Mouse (Mus musculus) skeletal muscle tissue, adult 2 months (tissue): ENCODE measurements around the gene Zfp248.

Experiments used
- DNase-seq: peaks from one replicate; pipeline ENCODE4 v3.0.0-alpha.2; 2012; ENCODE audit warnings: low read depth, low spot score

The Zfp248 gene

DNA sequence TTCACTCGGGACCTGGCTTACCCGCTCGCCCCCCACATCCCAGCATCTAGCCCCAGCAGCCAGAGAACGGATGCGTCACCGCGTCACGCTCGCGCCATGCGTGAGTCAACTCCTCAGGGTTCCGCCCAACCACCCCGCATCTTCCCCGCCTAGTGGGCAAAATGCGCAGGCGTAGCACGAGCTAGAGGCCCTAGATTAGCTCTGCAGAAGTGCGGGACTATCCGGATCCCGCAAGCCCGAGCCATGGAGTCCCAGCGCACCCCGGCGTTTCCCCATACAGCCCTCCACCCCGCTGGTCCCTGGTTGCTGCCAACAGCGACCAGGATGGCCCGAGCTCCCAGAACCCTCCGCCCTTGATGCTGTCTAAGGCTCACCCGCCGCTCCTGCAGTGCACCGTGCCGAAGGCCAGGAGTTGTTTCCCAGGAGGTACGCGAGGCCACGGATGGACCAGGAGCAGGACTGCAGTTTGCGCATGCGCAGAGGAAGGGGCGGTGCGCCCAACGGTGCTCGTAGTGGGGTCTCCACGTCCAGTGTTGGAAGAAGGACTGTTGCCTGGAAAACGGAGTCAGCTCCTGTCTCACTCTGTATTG lies at the start of gene Zfp248:
Gene Zfp248 (minus strand): TSS at position 487 of the 590 bp plus-strand sequence.
- peak; percentile 72 for DNase-seq

DNA sequence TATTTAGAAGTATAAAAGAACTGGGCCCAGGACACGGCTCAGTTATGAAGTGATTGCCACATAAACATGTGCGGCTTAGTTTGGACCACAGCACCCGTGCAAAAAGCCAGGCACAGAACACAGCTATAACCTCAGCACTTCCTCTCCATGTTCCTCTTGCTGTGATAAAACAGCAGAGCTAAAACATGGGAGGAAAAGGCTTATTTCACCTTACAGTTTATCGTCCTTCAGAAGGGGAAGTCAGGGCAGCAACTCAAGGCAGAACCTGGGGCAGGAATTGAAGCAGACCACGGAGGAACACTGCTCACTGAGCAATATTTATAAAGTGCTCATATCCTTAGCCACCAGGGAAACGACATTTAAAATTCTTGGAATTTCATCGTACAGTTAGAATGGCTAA lies 43.7 kb upstream of the Zfp248 start:
- DNase-seq, result no peak

DNA sequence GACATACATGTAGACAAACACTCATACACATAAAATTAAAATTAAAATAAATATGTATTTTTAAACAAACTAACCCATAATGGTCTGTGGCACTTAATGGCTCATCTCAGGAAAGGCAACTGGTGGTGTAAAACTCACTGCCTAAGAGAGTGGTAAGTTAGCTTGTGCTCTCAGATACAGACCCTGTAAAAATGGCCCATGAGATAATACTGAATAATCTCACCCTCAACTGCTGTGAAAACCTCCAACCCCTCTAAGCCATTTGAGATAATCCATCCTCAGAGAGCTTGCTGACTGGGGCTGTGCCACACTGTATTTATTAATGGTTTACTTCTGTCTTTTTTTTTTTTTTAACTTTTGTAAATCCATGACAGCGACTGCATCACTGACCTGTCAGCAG lies 26.8 kb upstream of the Zfp248 start:
- no peak for DNase-seq

DNA sequence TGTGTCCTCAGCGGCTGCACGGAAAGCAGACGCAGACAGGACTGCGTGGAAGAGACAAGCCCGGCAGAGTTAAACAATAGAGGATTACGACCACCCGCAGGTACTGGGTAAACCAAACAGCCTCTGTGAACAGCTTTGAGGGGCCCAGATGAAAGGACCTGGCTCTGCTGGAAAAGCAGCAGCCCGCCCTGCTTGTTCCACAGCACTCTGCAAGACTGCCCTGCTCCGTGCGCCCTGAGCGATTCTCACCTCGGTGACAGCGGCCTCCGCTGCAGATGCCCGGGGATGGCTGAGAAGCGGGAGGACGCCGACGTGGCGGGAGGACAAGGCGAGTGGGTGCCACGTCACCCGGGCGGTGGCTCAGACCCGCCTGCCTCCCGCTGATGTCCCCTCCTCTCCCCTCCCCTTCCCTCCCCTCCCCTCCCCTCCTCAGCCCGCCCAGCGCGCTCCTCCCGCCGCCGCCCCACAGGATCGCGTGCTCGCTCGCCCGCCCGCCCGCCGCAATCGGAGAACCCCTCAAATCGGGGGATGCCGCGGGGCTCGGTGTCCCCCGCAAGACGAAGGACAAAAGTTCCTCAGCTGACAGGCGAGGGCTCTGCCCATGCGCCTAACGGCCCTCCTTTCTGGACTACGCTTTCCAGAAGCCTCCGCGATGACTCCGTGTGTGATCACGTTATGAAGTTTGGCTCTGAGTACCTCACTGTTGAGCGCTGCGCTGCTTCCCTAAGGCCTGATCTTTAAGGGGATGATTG lies 23.8 kb upstream of the Zfp248 start, which contains the start of gene Zfp9:
Gene Zfp9 (minus strand): TSS at position 364 of the 752 bp plus-strand sequence.
- peak; percentile 75 for DNase-seq

DNA sequence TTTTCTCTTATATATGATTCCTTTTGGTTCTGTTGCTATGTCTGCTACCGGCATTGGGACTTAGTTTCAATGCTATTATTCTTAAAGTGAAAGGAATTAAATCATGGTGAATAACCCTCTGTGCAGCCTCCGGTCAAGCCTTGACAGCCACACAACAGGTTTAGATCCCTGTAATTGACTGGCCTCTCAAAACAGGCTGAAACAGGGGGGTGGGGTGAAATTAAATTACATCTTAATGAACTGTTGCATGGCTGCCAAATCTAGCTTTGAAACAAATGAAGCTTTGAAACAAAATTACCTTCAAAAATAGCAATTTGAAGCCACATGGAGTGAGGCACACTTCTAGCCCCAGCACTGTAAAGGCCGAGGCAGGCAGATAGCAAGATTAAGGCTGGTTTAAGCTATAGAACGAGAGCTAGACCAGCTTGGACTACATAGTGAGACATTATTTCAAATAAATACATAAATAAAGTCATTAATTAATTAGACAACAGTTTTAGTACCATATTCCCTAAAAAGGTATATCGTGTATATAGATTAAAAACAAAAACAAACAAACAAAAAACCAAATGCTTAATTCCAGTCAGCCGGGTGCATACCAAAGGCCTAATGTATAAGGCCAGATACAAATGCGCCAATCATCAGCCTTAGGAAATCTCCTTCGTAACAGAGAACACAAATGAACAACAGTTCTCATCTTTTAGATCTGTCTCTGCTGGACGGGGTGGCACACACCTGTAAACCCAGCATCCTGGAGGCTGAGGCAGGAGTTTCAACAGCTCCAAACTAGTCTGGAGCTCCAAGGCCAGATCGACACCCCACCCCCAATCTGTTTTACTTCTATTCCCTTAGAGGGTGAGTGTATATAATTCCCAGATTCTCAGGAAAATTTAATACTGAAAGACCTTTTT lies 22.8 kb upstream of the Zfp248 start:
- no peak for DNase-seq

DNA sequence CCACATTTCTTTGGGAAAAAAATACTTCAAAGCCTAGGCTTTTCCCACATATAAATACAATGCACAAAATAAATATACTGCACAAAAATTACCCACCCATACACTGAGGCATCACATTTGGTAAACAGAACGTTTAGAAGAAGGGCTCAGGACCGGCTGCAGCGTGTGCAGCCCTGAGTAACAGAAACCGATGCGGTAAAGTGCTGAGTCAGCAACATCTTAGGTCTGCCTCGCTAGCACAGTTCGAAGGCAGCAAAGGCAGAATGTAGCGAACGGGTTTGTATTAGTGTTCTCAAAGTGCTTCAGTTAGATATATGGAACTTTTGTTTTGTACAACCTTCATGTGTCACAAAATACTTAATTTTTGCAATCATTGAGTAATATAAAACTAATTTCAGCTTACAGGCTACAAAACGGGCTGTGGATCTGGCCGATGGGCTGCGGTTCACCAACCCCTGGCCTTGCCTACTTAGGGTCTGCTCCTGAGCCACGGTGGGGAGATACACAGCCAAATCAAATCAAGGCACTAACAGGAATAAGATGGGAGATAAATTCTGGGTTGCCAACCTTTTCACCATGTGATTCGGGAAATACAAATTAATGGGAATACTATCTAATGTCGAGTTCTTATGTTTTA lies 6.9 kb upstream of the Zfp248 start:
- no peak for DNase-seq

DNA sequence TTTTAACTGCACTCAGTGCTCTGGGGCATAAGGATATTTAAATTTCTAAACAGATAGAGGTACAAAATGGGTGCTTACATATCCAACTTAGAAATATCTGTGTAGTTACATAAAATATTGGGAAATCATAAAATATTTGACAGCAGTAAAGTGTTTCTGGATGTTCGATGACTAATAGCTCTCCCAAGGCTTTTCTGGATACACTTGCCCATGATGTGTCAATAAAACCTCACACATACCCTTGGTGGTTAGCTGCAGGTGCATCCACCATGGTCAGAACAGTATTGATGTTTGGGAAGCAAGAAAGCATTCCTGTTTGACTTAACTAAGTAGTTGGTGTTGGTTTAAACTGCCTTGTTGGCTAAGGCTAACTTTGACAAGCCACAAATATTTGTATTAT lies 2.4 kb upstream of the Zfp248 start:
- DNase-seq, result no peak

DNA sequence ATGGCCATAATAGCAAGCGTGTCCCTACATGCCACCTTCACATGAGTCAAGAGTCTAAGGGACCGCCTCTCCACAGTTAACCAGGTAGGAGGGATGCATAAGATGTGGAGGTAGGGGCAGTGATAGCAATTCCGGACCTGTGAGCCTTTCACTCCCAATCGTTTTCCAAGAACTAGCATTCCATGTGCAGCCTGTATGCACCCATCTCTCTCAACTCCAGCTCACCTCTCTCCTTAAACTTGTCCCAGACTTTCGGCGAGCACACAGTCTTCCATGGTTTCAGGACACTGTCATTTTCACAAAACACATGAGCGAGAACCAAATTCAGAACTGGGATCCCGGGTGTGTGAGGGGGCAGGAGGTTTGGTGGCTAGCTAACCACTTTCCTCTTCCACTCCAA lies 876 bp downstream of the Zfp248 start:
- no peak for DNase-seq

DNA sequence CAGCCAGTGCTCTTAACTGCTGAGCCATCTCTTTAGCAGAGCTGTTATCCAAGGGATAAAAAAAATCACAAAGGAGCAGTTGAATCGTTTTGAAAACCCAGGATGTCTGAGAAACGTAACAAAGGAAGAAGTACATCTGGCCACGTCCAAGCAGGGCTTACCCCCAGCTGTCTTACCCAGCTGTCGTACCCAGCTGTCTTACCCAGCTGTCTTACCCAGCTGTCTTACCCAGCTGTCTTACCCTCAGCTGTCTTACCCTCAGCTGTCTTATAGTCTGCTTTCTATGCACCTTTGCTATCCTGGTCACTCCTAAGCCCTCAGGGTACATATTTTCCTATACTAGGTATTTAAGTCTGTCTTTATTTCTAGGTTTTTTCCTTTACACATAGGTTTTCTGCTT lies 23.8 kb downstream of the Zfp248 start:
- DNase-seq, result no peak

DNA sequence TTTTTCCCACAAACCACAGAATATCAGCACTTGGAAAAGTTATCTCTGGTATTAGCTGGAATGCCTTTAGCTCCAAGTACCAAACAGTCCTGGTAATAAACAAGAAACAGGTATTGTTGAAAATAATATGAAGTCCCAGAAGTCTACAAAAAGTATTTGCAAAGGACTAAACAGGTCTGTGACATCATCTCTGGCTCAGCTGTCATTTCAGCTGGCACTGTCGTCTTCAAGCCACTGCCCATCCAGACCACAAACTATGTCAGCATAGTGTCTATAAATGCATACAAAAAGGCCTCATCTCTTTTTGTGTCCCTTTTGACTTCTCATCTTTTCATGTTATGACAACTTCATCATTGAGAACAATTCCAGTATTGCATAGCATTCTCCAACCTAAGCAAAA lies 28.7 kb downstream of the Zfp248 start:
- DNase-seq, result no peak

DNA sequence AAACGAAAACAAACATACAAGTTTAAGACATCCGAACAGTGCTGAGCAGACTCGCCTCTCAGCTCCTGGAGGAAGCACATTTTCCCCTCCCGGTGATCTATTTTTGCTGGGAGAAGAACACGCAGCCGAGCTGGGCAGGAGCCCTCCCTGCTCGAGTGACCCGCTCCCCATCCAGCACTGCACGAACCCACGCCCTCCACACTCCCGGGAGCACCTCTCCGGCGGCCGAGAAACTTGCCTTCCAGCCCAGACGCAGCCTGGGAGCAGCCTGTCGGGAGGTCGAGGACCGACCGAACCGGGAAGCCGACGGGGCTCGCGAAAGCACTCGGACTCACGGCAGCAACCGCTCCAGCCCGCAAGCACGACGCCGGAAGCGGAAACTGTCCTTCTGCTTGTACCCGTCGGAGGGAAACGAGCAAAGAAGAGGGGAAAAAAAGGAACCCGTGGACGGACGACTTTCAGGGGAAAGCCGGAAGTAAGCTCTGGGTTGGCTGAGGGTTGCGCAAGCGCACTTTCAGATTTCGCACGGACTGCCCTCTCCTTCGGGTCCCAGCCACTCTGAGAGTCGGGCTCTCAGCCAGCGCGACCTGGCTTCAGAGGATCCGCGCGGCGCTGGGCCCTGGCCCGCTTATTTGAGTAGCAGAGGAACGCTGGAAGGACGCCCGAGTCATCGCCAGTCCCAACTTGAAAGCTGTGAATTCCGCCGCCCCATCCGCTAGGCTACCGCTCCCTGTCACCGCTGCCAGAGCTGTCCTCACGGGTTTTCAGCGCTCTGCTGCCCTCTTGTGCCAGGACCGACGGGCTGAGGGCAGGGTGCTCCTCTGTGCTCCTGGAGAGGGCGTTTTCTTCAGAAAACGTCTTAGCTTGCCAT lies 36.0 kb downstream of the Zfp248 start, which contains the start of gene Bms1:
Gene Bms1 (minus strand): TSS at position 425 of the 871 bp plus-strand sequence.
- DNase-seq, result peak; percentile 97

DNA sequence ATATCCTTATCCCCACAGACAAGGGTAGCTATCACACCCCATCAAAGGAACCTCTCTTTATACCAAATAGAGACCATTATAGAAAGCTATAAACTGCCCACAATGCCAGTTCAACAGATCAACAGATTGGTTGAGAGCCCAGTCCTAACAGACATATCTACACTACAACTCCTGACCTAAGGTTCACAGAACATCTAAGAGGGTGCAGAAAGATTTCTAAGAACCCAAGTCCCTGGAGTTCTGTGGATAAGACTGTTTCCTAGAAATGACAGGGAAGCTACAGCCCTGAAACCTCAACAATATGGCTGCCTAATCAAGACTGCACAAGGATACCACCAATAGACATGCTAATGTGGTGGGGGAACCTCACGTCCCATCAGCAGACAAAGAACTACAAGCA lies 44.9 kb downstream of the Zfp248 start:
- DNase-seq, result no peak

DNA sequence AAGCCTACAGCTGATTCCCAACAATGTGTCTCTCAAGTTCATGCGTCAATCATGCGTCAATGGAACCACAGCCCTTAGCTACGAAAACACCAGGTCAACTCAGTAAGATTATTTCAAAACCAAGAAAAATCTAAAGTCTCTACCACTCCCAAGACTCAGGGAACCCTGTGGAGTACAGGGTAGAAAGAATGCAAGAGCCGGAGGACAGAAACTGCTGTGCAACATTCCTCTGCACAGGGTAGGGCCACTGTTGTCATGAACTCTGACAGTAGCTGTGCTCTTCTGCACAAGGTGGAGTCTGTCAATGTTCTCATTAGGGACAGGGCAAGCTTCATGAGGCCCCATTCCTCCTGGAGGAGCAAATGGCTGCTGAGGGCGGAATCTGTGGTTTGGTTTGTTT lies 46.8 kb downstream of the Zfp248 start:
- no peak for DNase-seq

DNA sequence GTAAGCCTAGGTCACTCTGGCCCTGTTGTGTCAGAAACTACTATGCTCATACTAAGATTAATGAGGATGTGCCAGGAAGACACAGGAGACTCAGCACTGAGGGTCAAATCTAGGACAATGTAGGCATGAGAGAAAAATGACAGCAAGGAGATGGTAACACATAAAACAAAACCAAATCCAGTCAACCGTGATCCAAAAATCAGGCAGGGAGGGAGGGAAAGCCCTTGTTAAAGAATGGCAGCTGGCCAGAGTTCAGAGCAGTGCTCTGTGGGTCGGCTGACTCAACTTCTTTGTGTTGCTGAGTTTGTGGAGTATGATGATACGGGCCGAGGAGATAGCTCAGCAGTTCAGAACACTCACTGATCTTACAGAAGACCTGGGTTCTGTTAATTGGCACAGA lies 48.9 kb downstream of the Zfp248 start:
- no peak for DNase-seq

DNA sequence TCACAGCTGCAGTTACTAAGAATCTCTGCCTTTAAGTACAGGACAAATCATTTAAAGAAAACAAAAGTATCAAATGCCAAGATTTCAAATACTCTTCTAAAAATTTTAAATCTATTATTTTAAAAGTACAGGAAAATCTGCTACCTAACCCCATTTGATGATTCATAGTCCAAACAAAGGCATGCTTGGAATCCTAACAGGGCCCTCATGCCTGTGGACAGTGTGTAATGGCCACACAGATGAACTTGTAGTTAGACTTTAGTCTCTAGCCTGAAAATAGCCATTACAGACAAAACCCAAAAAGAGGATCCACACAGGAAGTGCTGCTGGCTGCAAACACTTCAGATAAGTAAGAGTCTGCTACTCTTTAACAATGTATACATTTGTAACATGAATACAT lies 64.6 kb downstream of the Zfp248 start:
- DNase-seq, result no peak

DNA sequence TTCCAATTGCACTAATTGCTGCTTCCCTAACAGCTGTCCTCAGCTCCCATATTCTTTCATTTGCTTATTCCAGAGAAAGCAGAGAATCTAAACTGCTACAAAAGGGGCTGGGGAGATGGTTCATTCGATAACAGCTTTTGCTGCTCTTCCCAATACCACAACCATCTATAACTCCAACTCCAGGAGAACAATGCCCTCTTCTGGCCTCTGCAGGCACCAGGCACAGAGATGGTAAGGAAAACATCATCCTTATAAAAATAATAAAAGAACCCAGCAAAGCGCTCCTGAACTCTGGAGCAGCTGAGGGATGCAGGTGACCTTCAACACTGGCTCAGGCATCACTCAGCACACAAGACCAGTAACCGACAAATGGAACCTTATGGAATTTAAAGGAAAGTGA lies 69.4 kb downstream of the Zfp248 start:
- DNase-seq, result no peak

DNA sequence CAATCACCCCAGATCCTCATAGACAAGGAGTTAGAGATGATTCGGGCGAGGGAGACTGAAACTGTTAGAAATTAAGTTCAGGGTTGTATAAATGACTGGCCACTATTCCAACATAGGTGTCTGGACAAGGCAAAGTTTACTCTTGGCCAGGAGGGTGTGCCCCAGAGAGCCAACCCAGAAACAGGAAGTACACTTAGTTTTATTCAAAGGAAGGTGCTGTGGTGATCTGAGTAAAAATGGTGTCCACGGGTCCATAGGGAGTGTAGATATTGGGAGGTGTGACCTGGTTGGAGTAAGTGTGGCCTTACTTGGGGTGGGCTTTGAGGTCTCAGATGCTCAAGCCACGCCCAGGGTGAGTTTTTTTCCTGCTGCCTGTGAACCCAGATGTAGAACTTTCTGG lies 74.1 kb downstream of the Zfp248 start:
- no peak for DNase-seq

DNA sequence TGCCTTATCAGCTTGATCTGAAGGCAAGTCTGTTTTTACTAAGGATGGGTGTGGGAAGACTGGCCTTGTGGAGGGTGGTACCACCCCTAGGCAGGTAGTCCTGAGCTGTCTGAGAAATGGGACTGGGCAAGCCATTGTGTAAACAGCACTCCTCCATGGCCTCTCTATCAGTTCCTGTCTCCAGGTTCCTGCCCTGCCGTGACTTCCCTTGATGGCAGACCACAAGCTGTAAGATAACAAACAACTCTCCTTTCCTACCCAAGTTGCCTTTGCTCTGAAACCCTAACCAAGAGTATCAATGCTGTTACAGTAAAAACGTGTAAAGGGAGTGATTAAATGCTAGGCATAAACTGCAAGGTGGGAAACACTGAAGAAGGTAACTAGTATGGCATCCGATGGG lies 74.7 kb downstream of the Zfp248 start:
- DNase-seq, result no peak

DNA sequence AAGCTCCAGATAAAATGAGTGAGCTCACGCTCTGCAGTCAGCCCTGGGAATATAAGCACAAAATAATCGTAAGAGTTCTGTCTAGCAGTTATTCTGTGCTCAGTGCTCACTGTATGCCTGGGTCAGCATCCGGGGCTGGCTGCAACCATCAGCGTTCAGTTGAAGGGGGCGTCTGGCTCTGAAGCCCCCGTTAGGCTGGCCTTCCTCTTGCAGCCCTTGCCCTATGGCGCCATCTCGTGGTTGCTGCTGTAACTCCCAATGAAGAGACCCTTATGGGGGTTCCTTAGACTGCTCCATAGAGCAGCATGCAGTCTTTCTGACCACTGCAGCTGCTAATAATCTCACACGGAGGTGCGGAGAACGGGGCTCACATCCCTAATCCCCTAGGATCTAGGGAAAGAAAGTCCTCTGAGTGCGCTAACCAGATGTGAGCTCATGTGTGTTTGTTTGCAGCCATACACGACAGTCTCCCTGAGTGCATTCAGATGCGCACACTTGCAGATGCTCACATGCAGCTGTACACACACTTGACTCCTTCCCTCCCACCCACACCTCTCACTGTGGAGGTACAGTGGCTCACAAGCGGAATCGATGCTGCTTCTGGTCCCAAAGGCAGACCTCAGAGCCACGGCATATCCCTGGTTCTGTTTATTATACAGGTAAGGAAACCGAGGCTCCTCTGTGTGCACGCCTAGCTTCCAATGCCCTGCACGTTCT lies 75.7 kb downstream of the Zfp248 start:
- peak; percentile 17 for DNase-seq

DNA sequence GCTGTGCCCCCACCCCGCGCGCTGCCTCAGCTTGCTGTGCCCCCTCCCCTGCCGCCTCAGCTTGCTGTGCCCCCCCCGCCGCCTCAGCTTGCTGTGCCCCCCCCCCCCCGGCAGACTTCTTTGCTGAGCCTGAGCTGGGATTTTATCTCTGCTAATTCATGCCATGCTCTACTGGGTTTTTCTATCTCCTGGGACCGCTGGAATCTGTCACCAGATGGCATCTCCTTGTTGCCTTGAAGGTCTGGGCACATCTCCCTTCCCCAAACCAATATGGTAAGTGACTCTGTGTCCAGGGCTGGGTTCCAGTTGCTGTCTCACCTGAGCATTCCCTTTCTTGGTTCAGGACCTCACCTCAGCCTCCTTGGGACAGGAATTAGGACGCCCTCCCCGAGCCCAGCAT lies 77.7 kb downstream of the Zfp248 start:
- DNase-seq, result no peak
